Mouse (Mus musculus): Measurements from ENCODE around the gene Mars.

The Mars gene

DNA sequence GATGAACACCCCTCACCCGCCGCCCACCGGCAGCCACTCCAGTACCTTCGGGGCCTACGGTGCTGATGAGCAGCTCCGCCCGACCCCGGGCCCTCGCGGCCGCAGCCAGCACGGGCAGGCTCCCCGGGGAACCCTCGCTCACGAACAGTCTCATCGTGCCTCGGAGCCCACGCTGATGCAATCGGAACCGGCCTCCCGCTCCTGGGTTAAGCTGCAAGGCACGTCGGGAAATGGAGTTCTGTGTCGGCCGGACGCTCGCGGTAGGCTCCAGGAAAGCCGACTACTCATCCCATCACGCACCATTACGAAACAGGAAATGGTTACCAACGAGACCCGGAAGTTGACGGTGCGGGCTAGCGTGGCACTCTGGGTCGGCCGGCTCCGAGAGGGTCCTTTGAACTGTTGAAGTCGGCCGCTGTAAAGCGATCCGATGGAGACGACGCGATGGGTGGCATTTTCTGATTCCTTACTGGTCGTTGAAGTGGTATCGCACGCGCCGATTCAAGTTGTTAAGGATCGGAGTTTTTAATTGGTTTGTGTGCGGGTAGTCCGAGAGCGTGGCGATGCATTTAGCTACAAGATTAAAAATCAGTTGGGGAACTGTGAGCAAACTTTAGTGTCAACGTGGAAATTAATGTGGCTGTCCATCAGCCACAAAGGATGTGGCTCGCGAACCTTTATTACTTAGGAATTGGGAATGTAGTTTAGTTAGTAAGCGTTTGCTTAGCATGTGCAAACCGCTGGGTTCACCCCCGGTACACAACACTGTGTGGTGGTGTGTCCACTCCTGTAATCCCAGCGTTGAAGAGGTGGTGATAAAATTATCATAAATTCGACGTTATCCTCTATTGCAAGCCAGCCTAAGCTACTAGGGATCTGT lies at the start of gene Mars:
TSS of gene Mars (minus strand) at position 311 of the 880 bp plus-strand sequence.
- peak; percentile 99 for DNase-seq (ENCODE audit: low spot score)

DNA sequence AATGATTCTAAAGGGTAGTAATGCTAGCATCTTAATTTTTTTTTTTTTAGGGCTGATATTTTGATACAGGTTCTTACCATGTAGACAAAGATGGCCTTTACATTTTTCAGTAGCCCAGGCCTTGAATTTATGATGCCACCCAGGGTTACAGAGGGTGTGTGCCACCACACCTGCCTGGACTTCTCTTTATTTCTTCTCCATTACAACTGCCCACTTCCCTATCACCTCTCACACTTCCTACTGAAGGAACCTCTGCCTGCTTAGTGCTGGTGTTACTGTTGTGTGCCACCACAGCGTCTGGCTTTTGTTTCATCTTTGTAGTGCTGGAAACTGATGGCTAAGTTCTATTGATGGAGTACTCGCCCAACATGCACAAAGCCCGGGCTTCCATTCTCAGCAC lies 49.1 kb upstream of the Mars start:
- no peak for DNase-seq (ENCODE audit: low spot score)

DNA sequence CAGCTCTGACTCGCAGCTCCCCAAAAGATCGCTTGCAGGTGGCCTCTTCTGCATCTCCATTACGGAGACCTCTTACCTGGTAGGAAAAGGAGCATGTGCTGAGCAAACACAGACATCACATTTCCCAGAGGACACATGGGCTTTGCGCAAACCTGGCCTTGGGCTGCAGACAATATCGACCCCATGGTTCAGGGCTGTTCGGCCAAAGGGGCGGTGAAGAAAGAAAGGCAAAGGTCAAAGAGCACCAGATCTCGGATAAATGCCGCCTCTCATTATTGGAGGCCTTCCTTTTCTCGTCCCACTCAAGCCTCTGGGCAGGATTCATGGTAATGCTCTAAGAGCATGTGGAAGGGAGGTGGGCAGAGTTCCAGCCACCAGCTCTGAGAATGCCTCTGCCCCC lies 43.8 kb upstream of the Mars start:
- DNase-seq (ENCODE audit: low spot score), result no peak

DNA sequence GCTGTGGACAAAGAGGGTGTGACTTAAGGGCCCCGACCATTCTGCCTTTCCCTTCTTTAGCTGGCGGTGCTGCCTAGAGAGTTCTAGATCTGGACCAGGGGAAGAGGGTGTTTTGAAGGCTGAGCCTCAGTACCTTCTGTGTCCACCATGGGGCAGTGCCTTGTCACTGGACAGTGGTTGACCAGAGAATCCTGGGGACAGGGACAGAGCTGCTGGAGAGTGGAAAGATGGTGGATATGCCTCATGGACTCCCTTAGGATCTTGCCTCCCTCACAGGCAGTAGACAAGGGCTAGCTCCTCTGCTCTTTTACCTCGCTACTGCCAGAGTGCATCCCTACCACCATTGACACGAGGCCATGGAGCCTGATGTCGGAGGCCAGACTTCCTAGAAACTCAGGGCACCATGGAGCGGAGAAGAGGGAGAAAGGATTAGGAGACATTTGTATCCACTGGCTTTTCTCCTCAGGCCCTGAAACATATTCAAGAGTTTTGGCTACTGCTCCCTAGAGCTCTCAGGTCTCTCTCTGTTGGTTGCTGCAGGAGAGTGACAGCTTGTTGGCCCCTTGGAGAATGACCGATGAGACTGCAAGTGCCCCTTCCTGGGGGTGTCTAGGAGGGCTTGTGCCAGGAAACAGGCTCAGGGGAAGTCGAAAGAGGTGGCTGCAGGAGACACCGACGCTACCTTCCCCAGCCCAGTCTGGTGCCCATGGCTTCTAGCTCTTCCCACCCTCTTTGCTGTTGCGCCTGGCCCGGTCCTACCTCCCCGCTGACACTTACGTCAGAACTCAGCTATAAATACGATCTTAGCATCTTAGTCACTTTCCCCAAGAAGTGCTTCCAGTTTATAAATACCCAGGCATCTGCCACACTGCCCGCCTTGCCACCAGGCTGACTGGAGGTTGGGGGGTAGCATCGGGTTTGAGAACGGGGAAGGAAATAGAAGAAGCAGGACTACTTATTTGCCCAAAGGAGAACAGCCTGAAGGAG lies 42.6 kb upstream of the Mars start, which contains the start of gene Inhbe:
TSS of gene Inhbe (minus strand) at position 503 of the 987 bp plus-strand sequence.
- DNase-seq (ENCODE audit: low spot score), result peak; percentile 43

DNA sequence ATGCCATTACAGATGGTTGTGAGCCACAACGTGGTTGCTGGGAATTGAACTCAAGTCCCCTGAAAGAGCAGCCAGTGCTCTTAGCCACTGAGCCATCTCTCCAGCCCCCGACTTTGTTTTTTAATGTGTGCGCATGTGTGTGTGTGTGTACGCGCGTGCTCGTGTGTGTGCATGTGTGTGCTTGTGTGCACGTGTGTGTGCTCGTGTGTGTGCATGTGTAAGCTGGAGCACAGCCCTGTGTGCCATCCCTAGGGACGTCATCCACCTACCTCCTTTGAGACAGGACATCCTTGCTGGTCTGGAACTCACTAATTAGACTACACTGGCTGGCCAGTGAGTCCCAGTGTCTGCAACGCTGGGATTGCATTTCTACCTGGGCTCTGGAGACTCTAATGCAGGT lies 41.2 kb upstream of the Mars start:
- no peak for DNase-seq (ENCODE audit: low spot score)

DNA sequence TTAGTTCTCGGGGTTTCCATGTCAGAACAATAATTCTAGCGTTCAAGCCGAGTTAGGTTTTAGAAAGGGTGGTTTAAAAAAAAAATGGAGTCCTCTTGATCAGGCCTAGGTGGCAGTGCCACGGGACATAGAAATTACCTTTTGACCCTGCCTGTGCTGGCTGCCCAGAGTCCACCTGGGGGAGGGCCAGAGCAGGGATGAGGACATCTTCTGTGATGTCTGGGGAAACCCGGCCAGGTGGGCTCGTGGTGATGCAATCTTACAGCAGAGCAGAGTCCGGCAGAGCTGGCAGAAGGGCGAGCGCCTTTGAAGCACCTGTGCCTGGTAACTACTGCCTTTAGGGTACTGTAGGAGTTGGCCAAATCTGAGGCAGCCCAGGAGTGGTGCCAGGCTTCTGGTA lies 40.6 kb upstream of the Mars start:
- DNase-seq (ENCODE audit: low spot score), result no peak

DNA sequence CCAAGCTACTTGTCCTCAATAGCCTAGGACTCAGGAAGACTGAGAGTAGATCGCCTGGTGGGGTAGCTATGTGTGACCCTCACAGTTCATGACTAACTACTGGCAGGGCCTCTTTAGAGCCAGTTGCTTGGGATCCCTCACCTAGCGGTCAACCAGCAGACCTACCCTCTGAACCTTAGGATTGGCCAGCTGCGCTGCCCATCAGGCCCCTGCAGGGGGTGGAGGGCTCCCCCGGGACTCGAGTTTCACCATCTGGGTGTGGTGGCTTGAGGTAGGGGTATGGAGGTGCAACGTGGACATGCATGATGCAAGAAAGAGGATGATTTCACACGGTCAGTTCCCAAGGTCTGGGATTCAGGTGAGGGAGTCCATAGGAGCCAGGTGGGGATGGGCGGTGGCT lies 40.1 kb upstream of the Mars start:
- peak; percentile 60 for DNase-seq (ENCODE audit: low spot score)

DNA sequence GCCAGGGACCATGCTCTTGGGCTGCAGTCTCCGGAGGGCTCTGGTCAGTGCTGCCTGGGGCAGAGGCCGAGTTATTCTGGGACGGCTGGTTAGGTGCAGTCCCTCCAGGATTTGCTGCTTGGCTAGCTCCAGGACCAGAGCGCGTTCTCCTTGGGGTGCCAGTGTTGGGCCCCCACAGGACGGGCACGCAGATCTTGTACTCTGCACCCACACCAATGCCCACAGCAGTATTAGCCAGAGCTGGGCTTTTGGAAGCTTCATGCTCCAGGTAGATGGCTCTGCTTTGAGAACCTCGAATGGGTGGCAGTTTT lies 39.7 kb upstream of the Mars start:
- no peak for DNase-seq (ENCODE audit: low spot score)

DNA sequence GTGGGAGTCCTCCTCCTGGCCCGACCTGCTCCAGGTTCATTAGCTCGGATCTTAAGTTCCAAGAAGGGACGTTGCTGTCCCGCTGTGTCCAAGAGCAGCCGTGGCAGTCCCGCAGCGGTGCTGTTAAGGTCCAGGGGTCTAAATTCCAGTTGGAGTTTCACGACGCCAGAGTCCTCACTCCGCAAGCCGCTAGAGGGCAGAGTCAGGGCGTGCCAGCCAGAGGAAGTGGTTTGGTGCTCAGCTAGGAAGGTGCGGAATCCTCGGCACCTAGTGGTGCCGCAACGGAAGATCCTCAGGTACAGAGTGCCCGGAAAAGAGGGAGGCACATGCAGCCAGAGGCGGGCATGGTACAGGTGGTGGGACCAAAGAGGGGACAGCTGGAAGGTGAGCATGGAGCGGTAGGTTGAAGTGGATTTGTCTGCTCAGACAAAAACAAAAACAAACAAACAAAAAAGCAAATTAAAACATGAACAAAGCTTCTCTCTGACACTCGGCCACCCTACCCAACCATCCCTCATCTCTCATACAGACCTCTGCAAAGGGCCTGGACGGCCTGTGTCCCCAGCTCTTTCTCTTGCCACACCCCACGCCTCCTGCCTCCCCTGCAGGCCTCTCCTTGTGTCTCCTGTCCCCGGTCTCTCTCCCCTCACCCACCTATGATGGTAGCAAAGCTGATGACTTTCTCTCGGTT lies 39.2 kb upstream of the Mars start:
- DNase-seq (ENCODE audit: low spot score), result peak; percentile 90

DNA sequence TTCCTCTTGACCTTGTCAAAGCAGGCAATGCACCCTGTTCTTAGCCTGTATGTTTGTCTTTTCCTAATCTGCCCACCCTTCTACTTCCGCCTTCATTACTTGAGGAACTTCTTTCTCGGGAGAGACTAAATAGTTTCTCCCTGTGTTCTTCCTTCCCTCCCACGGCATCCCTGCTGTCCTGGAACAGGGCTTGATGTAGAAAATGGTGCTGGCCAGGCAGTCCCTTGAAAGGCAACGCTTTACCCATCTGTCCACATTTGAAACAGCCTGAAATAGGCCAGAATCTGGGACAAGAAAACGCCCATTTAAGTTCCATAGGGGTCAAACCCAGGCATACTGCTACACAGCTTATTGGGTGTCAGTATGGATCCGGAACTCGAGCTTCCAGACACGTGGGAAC lies 38.2 kb upstream of the Mars start:
- DNase-seq (ENCODE audit: low spot score), result no peak

DNA sequence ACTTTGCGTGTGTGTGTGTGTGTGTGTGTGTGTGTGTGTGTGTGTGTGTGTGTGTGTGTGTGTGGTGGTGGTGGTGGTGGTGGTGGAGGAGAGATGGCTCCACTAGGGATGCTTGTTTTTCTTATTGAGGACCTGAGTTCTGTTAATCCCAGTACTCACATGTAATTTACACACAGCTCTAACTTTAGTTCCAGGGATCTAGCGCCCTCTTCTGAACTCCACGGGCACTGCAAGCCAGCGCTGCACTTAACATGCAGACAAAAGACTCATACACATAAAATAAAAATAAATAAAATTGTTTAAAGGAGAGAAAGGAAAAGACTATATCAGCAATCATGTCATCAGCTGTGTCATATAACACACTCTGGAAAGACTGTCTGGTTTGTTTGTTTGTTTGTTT lies 37.4 kb upstream of the Mars start:
- DNase-seq (ENCODE audit: low spot score), result no peak

DNA sequence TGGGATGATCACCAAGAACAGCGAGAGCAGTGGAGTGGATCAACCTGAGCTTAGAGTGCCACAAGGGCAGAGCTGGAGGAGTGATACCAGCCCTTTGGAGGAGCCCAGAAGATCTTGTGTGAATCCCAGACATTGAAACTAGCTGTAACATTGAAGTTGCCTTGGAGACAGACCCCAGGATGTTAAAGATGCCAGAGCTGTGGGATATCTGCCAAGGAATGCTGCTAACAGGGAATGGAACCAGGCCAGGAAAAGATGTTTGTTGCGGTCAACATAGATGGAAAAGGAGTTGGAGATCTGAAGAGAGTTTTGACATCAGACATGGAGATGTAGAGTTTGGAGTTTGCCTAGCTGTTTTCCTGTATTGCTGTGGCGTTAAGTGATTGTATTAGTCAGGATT lies 34.6 kb upstream of the Mars start:
- no peak for DNase-seq (ENCODE audit: low spot score)

DNA sequence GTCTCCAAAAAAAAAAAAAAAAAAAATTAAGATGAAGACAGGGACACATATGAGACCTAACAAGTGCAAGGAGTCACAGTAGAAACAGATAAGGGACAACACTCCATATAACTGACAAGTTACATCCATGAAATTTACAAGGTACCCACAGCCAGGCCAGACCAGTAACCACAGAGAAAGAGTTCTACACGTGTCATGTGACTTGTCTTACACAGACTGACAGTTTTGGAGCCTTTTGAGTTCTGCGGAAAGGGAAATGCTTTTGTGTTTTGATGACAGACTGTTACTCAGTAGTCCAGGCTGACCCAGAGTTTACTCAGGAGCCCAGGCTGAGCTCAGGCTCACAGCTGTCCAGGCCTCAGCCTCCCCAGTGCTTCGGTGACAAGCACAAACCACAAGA lies 31.4 kb upstream of the Mars start:
- no peak for DNase-seq (ENCODE audit: low spot score)

DNA sequence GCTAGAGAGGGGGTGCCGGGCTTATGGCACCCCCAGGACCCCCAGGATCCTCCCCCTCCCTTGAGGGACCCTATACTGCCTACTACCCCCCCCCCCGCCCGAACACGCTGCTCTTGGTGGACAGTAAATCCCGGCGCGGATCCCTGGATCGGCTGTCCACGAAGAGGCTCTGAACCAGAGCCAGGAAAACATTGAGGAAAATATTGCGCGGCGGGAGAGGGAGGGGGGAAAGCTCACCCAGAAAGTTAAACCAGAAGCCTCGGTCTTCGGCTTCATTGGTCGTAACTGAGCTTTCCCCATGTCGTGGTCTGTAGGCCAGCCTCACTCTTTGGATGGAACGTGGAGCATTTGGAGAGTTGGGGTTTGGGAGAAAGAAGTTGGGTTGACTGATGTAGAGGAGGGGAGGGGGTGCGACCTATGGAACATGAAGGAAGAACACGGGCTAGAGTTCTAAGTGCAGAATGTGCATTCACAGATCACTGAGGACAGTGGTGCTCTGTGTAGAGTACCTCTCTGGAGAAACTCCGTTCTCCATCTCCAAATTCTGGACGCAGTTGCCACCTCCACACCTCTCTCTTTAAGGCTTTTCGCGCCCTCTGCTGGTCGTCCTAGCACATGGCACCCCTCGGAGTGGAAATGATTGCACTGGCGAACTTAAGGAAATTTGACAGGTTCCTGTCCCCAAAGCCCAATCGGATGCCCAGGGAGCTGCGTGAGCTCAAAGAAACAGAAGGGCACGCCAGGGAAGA lies 30.5 kb upstream of the Mars start, which contains the start of gene Gli1:
TSS of gene Gli1 (minus strand) at position 84 of the 749 bp plus-strand sequence.
- peak; percentile 96 for DNase-seq (ENCODE audit: low spot score)

DNA sequence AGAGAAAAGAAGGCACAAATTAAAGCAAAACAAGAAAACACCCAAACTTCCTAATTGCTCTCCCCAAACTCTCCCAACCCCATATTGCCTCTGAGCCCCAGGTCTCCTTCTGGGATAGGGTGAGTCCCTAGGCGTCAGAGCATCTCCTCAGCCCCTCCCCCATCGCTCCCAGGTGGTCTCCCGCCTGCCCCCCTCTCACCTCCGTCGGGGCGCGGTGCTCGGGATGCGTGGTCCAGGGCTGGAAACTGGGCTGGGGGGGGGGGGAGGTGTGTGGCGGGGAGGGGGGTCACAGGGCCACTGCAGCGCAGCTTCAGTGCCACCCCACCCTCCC lies 29.7 kb upstream of the Mars start:
- no peak for DNase-seq (ENCODE audit: low spot score)

DNA sequence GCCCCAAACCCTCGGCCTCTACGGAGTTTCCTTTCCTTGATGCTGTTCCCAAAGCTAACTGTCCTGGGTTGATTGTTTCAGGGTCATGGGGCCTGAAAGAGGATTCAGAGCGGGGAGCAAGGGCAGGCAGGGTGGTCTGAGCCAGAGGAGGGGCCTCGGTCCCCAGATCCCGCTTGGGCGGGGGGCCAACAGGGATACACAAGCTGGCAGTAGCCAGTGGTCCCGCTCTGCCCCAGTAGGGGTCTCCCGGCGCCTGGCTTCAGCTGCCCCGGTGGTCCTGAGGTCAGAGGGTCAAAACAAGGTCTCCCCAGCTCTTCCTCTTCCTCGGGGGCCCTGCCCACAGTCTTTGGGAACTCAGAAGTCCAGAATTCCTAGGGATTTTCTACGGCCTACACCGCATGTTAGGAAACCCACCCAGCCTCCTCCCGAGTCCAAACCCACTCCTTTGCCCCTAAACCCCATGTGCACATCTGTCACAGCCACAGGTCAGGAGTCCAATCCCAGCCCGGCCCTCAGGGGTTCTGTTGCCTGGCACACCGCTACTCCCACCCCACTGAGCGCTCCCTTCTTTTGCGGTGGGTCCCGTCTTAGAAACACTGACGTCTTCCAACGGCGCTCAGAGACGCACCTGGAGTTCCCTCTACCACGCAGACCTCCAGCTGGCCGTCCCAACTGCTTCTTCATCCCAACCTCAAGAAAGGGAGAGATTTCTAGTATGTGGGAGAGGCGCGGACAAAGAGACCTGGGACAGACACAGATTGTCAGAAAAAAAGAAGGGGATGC lies 29.2 kb upstream of the Mars start:
- peak; percentile 42 for DNase-seq (ENCODE audit: low spot score)

DNA sequence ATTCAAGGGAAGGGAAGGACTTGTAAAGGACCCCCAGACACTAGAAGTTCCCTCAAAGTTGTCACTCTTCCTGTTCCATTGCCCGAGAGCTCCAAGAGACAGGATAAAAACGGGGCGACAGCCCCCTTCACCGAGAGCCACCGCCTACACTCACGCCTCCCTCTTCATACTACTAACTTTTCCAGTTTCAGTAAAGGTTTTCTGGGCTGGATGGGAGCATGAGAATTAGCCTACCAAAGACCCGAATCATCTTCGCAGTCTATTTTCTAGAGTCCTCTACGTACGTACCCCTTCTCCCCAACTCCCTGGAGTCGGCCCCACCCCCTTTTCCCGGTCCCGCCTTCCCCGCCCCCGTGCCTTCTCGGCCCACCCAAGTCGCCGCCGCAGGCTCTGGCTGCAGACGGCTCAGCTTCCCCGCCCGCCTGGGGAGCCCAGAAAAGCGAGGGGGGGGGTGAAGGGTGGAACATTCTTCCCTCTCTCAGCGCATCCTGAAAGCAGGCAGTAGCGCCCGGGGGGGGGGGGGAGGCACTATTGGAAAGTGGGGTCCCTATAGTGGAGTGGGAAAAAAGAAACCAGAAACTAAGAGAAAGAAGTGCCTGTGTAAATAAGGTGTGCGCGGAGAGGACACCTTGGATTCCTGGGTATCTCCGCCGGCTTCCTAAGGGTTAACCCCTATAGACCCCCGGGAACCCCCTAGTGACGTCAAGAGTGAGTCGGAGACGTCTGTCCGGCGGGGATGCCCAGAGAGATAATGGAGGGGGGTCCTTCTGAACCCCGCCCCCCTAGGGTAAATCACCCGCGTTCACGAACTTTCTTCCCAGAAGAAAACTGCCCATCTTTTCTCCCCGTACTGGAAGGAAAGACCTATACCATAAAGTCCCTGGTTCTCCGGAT lies 28.3 kb upstream of the Mars start:
- peak; percentile 54 for DNase-seq (ENCODE audit: low spot score)

DNA sequence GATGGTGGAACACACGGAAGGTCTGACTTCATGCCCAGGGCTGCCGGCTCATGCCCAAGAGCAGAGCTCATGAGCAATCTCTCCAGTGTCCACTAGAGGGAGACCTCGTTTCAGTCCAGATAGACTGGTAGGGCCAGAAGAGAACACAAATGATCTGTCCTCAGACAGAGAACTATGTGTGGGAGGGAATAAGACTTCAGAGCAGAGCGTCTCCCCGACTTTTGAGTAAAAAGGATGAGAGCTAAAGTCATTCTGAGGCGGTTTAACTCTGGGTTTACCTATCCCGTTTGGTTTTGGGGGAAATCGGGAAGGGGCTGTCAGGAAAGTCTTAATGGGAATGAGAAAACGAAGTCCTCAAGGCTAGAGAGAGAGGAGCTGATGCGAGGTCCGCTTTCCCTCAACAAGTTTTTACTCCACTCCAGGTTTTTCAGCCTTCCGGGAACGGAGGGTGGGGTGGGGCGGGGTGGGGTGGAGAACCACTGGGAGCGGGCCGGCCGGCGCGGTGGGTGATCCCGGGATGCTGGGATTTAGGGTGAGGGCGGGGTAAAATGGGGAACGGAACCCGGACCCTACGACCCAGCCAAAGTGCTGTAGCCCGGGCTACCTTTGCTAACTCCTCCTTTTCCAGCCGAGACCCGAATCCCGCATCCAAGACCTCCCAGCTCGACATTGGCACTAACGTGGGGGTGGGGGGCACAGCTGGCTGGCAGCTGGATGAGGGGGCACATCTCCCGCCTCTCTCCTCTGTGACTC lies 27.5 kb upstream of the Mars start:
- DNase-seq (ENCODE audit: low spot score), result peak; percentile 99

DNA sequence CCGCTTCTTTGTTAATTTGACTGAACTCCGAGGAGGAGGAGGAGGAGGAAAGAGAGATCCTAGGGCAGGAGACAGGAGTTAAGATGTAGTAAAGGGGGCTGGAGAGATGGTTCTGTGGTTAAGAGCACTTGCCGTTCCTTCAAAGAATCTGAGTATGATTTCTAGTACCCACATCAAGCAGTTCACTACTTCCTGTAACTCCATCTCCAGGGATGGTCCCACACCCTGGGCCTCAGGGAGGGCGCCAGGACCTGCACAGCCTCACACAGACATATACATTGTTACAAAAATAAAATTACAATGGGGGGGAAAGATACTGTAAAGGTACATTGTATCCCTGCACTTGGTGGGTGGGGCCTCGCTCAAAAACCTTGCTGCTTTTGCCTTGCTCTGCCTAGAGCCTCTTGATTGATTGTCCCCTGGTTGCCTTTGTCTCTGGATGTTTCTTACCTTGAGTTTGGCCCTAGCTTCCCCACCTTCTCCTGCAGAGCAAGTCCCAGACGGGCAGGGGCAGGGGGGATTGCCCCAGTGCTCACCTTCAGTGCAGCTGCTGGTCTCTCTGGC lies 26.0 kb upstream of the Mars start:
- no peak for DNase-seq (ENCODE audit: low spot score)

Measured in MN1 (cell line).